Mouse (Mus musculus) MEL (cell line): ENCODE measurements around the gene Fgfr2.

Experiments used
- CTCF ChIP-seq, 3 experiments: IDR thresholded peaks in 2 of 3; conservative IDR thresholded peaks in 1 of 3; 2 replicates each; pipeline ENCODE4 v1.5.1; 2011 to 2012; ENCODE audit warnings: low read length in 3 of 3, low read depth in 2 of 3, mild to moderate bottlenecking in 2 of 3, improper control_type of control experiment in 1 of 3, inconsistent platforms in 1 of 3, mixed read lengths in 1 of 3, moderate library complexity in 1 of 3; ENCODE audit not compliant: control insufficient read depth in 1 of 3, insufficient read depth in 1 of 3, poor library complexity in 1 of 3, severe bottlenecking in 1 of 3
- ETS1 ChIP-seq: IDR thresholded peaks from 2 replicates; pipeline ENCODE4 v1.6.1; 2012; ENCODE audit warnings: low read depth, mild to moderate bottlenecking, inconsistent platforms, low read length, improper control_type of control experiment, moderate library complexity
- MEF2A ChIP-seq: IDR thresholded peaks from 2 replicates; pipeline ENCODE4 v1.6.1; 2014; ENCODE audit warnings: low read depth, mild to moderate bottlenecking, inconsistent platforms, low read length, improper control_type of control experiment; ENCODE audit not compliant: poor library complexity, insufficient replicate concordance, severe bottlenecking; ENCODE audit errors: extremely low read depth
- MYB ChIP-seq: IDR thresholded peaks from 2 replicates; pipeline ENCODE4 v1.6.1; 2011; ENCODE audit warnings: mild to moderate bottlenecking, low read depth, low read length, improper control_type of control experiment
- NELFE ChIP-seq: IDR thresholded peaks from 2 replicates; pipeline ENCODE4 v1.6.1; 2011; ENCODE audit warnings: low read depth, low read length, improper control_type of control experiment
- POLR2AphosphoS5 ChIP-seq: IDR thresholded peaks from 2 replicates; pipeline ENCODE4 v1.6.1; 2012; ENCODE audit warnings: low read depth, borderline replicate concordance, mild to moderate bottlenecking, inconsistent platforms, low read length, moderate library complexity, mixed read lengths
- UBTF ChIP-seq: IDR thresholded peaks from 2 replicates; pipeline ENCODE4 v1.6.1; 2012; ENCODE audit warnings: low read depth, mild to moderate bottlenecking, inconsistent platforms, low read length, improper control_type of control experiment, moderate library complexity, borderline replicate concordance; ENCODE audit not compliant: insufficient read depth

- TF ChIP-seq CTCF (IDR thresholded peaks at IDR 0.05 in 2 of 3, conservative IDR thresholded peaks at IDR 0.05 in 1 of 3; ENCODE audit: control insufficient read depth in 1 of 3, insufficient read depth in 1 of 3, low read depth in 2 of 3, low read length in 3 of 3, poor library complexity in 1 of 3, severe bottlenecking in 1 of 3): no peak
- TF ChIP-seq POLR2AphosphoS5: no peak
- TF ChIP-seq UBTF: no peak
- no peak for TF ChIP-seq MYB
- TF ChIP-seq NELFE: no peak
- TF ChIP-seq MEF2A: no peak
- TF ChIP-seq ETS1: no peak
Observed at GRCm38 (mm10) chr7:130640681-130641080, 2482.5 kb downstream of the Fgfr2 start.
